Mouse (Mus musculus) thymus, adult 2 months (tissue): Measurements from ENCODE around the gene Efnb2. TPM values are rescaled to one million over a fixed set of nuclear protein-coding genes. Genes with fewer than 3 reads are reported as not detected.

Experiments used
- DNase-seq: peaks from one replicate; pipeline ENCODE4 v3.0.0; 2021
- H3K27ac ChIP-seq: fragments of 200-500 bp; 2 replicates; pipeline ENCODE4 v1.5.1; 2012; ENCODE audit warnings: low read length, control low read depth; ENCODE audit not compliant: control insufficient read depth, insufficient read depth
- H3K27me3 ChIP-seq: fragments of 200-500 bp; 2 replicates; pipeline ENCODE4 v1.6.1; 2012; ENCODE audit warnings: mild to moderate bottlenecking, low read length, moderate library complexity, mixed read lengths; ENCODE audit not compliant: control insufficient read depth, insufficient read depth
- H3K36me3 ChIP-seq: fragments of 200-500 bp; 2 replicates; pipeline ENCODE4 v1.6.1; 2012; ENCODE audit warnings: mild to moderate bottlenecking, low read length, moderate library complexity; ENCODE audit not compliant: control insufficient read depth, insufficient read depth
- H3K4me1 ChIP-seq: fragments of 200-500 bp; replicated peaks from 2 replicates; pipeline ENCODE4 v1.6.1; 2012; ENCODE audit warnings: low read length; ENCODE audit not compliant: control insufficient read depth, insufficient read depth
- H3K4me3 ChIP-seq: fragments of 200-500 bp; 2 replicates; pipeline ENCODE4 v1.5.1; 2012; ENCODE audit warnings: mild to moderate bottlenecking, low read length, control low read depth, moderate library complexity; ENCODE audit not compliant: control insufficient read depth, insufficient read depth
- CTCF ChIP-seq: fragments of 200-500 bp; IDR thresholded peaks from 2 replicates; pipeline ENCODE4 v1.5.1; 2012; ENCODE audit warnings: mild to moderate bottlenecking, control low read depth, low read length, moderate library complexity, borderline replicate concordance; ENCODE audit not compliant: control insufficient read depth, poor library complexity, insufficient read depth; ENCODE audit errors: extremely low read depth
- POLR2A ChIP-seq: fragments of 200-500 bp; IDR thresholded peaks from 2 replicates; pipeline ENCODE4 v1.6.1; 2012; ENCODE audit warnings: mild to moderate bottlenecking, low read length, control low read depth, moderate library complexity; ENCODE audit not compliant: control insufficient read depth, poor library complexity, insufficient read depth; ENCODE audit errors: extremely low read depth
- WGBS: fragments of 180-500 bp; shearing (Covaris S2); methylation state at CpG from one replicate; pipeline ENCODE4 v1.1.7; 2018; 5-methylcytosine and 5-hydroxymethylcytosine counted together
- polyA plus RNA-seq: library from polyadenylated mRNA; depleted of rRNA; stranded (reverse); fragments of >200 nt; gene quantifications from 2 replicates; pipeline ENCODE4 v1.2.3, GENCODE M21; 2012

The Efnb2 gene
- polyA plus RNA-seq, 1 experiment, result 17.8 TPM

GRCm38 (mm10) chr8:8639569-8640263 lies 21.3 kb downstream of the Efnb2 start:
- 74% methylated on average over 8 of the region's 8 CpGs for WGBS
- no peaks in the 10 kb centered on the region for H3K27me3 ChIP-seq
- H3K27ac ChIP-seq, result no peak overlapping the region
- no peaks in the 10 kb centered on the region for H3K4me1 ChIP-seq
- no peak for TF ChIP-seq CTCF
- no peak for TF ChIP-seq POLR2A
- no peak for DNase-seq
- no peaks in the 10 kb centered on the region for H3K36me3 ChIP-seq
- no peak overlapping the region for H3K4me3 ChIP-seq

- H3K36me3 ChIP-seq, result no peaks in the 10 kb centered on the region
- no peak for TF ChIP-seq POLR2A
- TF ChIP-seq CTCF, result no peak
- no peak overlapping the region for H3K27ac ChIP-seq
- no peaks in the 10 kb centered on the region for H3K27me3 ChIP-seq
- WGBS, result 97% methylated on average over 7 of the region's 7 CpGs
- no peaks in the 10 kb centered on the region for H3K4me1 ChIP-seq
- no peak for DNase-seq
- no peak overlapping the region for H3K4me3 ChIP-seq
Observed at GRCm38 (mm10) chr8:8631394-8631793, 29.6 kb downstream of the Efnb2 start.

GRCm38 (mm10) chr8:8624017-8624416 lies 37.0 kb downstream of the Efnb2 start:
- Histone ChIP-seq H3K4me3 (no peak overlapping the region), H3K36me3 (no peaks in the 10 kb centered on the region), H3K4me1 (no peaks in the 10 kb centered on the region), H3K27ac (no peak overlapping the region), H3K27me3 (no peaks in the 10 kb centered on the region)
- 90% methylated on average over 7 of the region's 7 CpGs for WGBS
- DNase-seq, result no peak
- no peak for TF ChIP-seq CTCF
- no peak for TF ChIP-seq POLR2A

- Histone ChIP-seq H3K4me3 (no peak overlapping the region), H3K4me1 (no peaks in the 10 kb centered on the region), H3K27ac (no peak overlapping the region), H3K36me3 (no peaks in the 10 kb centered on the region), H3K27me3 (no peaks in the 10 kb centered on the region)
- no peak for DNase-seq
- TF ChIP-seq POLR2A (no peak), CTCF (no peak)
- WGBS, result 8% methylated on average over 8 of the region's 8 CpGs
Observed at GRCm38 (mm10) chr8:8623486-8623885, 37.6 kb downstream of the Efnb2 start.

GRCm38 (mm10) chr8:8622476-8622875 lies 38.6 kb downstream of the Efnb2 start:
- Histone ChIP-seq H3K27me3 (no peaks in the 10 kb centered on the region), H3K4me1 (no peaks in the 10 kb centered on the region), H3K27ac (no peak overlapping the region), H3K36me3 (no peaks in the 10 kb centered on the region), H3K4me3 (no peak overlapping the region)
- WGBS, result 91% methylated on average over 3 of the region's 3 CpGs
- no peak for DNase-seq
- TF ChIP-seq CTCF, result no peak
- no peak for TF ChIP-seq POLR2A

DNA sequence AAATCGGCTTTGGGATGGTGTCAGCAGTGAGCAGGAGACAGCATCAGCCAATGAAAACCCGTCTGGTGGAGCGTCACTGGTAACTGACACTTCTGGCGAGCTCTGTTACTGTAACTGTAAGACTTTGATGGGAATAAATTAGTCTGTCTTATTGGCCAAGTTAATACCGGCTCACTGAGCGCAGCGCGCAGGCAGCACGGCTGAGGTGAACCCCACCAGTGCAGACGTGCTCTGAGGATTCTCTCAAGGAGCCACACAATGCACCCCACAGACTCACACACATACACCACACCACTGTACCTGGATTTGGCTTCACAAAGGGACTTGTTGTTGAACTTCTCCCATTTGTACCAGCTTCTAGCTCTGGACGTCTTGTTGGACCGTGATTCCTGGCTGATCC lies 39.0 kb downstream of the Efnb2 start:
- no peak overlapping the region for H3K27ac ChIP-seq
- H3K4me1 ChIP-seq, result no peaks in the 10 kb centered on the region
- DNase-seq, result no peak
- no peaks in the 10 kb centered on the region for H3K27me3 ChIP-seq
- 98% methylated on average over 12 of the region's 12 CpGs for WGBS
- H3K36me3 ChIP-seq, result no peaks in the 10 kb centered on the region
- no peak overlapping the region for H3K4me3 ChIP-seq
- TF ChIP-seq CTCF, result no peak
- TF ChIP-seq POLR2A, result no peak
